Mouse (Mus musculus): Measurements from ENCODE around the gene Spred2. TPM values are rescaled to one million over a fixed set of nuclear protein-coding genes. Genes with fewer than 3 reads are reported as not detected.

Gene Spred2
- polyA plus RNA-seq, 1 experiment from 2014 or later, result 9.3 TPM

Other genes with a start within 250 kb of the Spred2 start
- gene Actr2, start 188.5 kb downstream of the Spred2 start, polyA plus RNA-seq (2015; fragmentation: Nextera tagmentation; extraction: Ambion mirVana), result 157 and 182 TPM in 2 replicates

All from forebrain, embryonic 15.5 days (tissue).